ENCODE assay signal across 9 mouse cellular contexts in genomic region chr9:105484338-105485084, GRCm38 (mm10). TPM values are rescaled to one million over a fixed set of nuclear protein-coding genes. Genes with fewer than 3 reads are reported as not detected.
A peak's percentile ranks its signal among the peaks of the same experiment; 100 is the strongest.
DNase-seq lines count a peak whose midpoint lies in the region; ATAC-seq lines count a peak whose summit lies in the region.
"Had no signal": no experiment of that assay in that cellular context is flagged by ENCODE, and none has a peak within 500 bp of the region (broad histone marks: within the 10 kb centered on the region; RNA-seq: fewer than 3 reads in every experiment).

No protein-coding gene starts in this region.

- H3K9ac ChIP-seq in heart, embryonic 11.5 days (ENCODE audit: low read depth, low read length) = no peak overlapping the region
- no peak overlapping the region for H3K9ac ChIP-seq in heart, embryonic 13.5 days
- H3K9ac ChIP-seq in midbrain, embryonic 12.5 days (replicated peaks) = no peak overlapping the region

- no peaks in the 10 kb centered on the region for H3K36me3 ChIP-seq in heart, embryonic 11.5 days (ENCODE audit: control insufficient read depth, insufficient read depth, low read length)
- H3K36me3 ChIP-seq in heart, embryonic 13.5 days = no peaks in the 10 kb centered on the region
- H3K36me3 ChIP-seq in midbrain, embryonic 12.5 days = 0 out of 2 replicates have a peak, but pooled peaks cover 9% of the 10 kb centered on the region

- no peaks in the 10 kb centered on the region for H3K9me3 ChIP-seq in heart, embryonic 11.5 days (replicated peaks; ENCODE audit: control insufficient read depth, low read length)
- no peaks in the 10 kb centered on the region for H3K9me3 ChIP-seq in heart, embryonic 13.5 days
- no peaks in the 10 kb centered on the region for H3K9me3 ChIP-seq in midbrain, embryonic 12.5 days

- no peaks in the 10 kb centered on the region for H3K27me3 ChIP-seq in heart, embryonic 11.5 days (ENCODE audit: control insufficient read depth, insufficient read depth, low read length)
- no peaks in the 10 kb centered on the region for H3K27me3 ChIP-seq in heart, embryonic 13.5 days (replicated peaks)
- H3K27me3 ChIP-seq in midbrain, embryonic 12.5 days = no peaks in the 10 kb centered on the region
- H3K27me3 ChIP-seq: Patski had no signal

- peak; percentile 53 to 55 for DNase-seq in heart, adult 18-20 months
- peak; percentile 24 for DNase-seq in adrenal gland, postnatal 10 days
- DNase-seq in right cerebral cortex, postnatal 36 days (ENCODE audit: low spot score in 2 of 2) = no peak
- no peak for DNase-seq in cerebellum, adult 8-10 months
- no peak for DNase-seq in thymus, postnatal 25 days

- H3K27ac ChIP-seq in heart, embryonic 11.5 days (ENCODE audit: low read depth, low read length) = no peak overlapping the region
- H3K27ac ChIP-seq in heart, embryonic 13.5 days (replicated peaks) = peak overlapping the region; percentile 32; the same call in 1 of the 2 replicates
- peak overlapping the region; percentile 49; the same call in 1 of the 2 replicates for H3K27ac ChIP-seq in midbrain, embryonic 12.5 days (replicated peaks)

- 75% methylated on average over 5 of the region's 5 CpGs for WGBS in heart, embryonic 11.5 days (ENCODE audit: insufficient replicate concordance)
- 67% methylated on average over 5 of the region's 5 CpGs for WGBS in heart, embryonic 13.5 days
- 75% methylated on average over 5 of the region's 5 CpGs for WGBS in midbrain, embryonic 12.5 days

- ATAC-seq in heart, embryonic 11.5 days (replicated peaks; ENCODE audit: insufficient number of reproducible peaks, low FRiP score, low TSS enrichment) = no peak
- ATAC-seq in heart, embryonic 13.5 days (ENCODE audit: extremely low read depth, insufficient number of reproducible peaks, low FRiP score, low TSS enrichment) = no peak
- ATAC-seq in midbrain, embryonic 12.5 days (ENCODE audit: low FRiP score, low read depth) = no peak
- ATAC-seq: Patski had no signal

- H3K4me2 ChIP-seq in heart, embryonic 11.5 days = no peak overlapping the region
- no peak overlapping the region for H3K4me2 ChIP-seq in heart, embryonic 13.5 days
- H3K4me2 ChIP-seq in midbrain, embryonic 12.5 days (replicated peaks) = no peak overlapping the region

- no peak overlapping the region for H3K4me3 ChIP-seq in heart, embryonic 11.5 days (ENCODE audit: low read depth, low read length)
- no peak overlapping the region for H3K4me3 ChIP-seq in heart, embryonic 13.5 days
- H3K4me3 ChIP-seq in midbrain, embryonic 12.5 days = no peak overlapping the region

- H3K4me1 ChIP-seq in heart, embryonic 11.5 days (ENCODE audit: control insufficient read depth, insufficient read depth, low read length) = peaks cover 24% of the 10 kb centered on the region
- H3K4me1 ChIP-seq in heart, embryonic 13.5 days = peaks cover 59% of the 10 kb centered on the region
- peaks cover 12% of the 10 kb centered on the region; the same call in 1 of the 2 replicates for H3K4me1 ChIP-seq in midbrain, embryonic 12.5 days

RNA-seq across cellular contexts. Expression of gene Atp2c1, which starts 42.6 kb away (rescaled TPM):
- 10 to 100 TPM; 58.6 to 65.0 TPM for total RNA-seq in heart, adult 18-20 months (2021)
- polyA plus RNA-seq in heart, embryonic 11.5 days (2014; fragmentation: Nextera tagmentation; extraction: Ambion mirVana) = 53.0 and 61.4 TPM in 2 replicates
- total RNA-seq in adrenal gland, postnatal 10 days (2021) = 10 to 100 TPM; 54.7 to 63.4 TPM
- polyA plus RNA-seq in heart, embryonic 13.5 days (2015; fragmentation: Nextera tagmentation; extraction: Ambion mirVana) = 45.8 and 46.6 TPM in 2 replicates
- 89.1 and 96.9 TPM in 2 replicates for polyA plus RNA-seq in midbrain, embryonic 12.5 days (2016; fragmentation: Nextera tagmentation; extraction: Ambion mirVana)

Comparison
In these comparisons a context has a peak if more than half of its experiments do, and no peak if none do; other contexts are left out.
1. DNase-seq: peak in heart, adult 18-20 months (2 of 2) and adrenal gland, postnatal 10 days (single experiment); none in right cerebral cortex, postnatal 36 days (0 of 2), cerebellum, adult 8-10 months (single experiment) and thymus, postnatal 25 days (single experiment).